Mouse (Mus musculus) hindbrain, embryonic 11.5 days (tissue): Measurements from ENCODE around the gene Itpk1. TPM values are rescaled to one million over a fixed set of nuclear protein-coding genes. Genes with fewer than 3 reads are reported as not detected.

Experiments
- ATAC-seq: fragments of 200-750 bp; cut with Nextera tagmentation; 2 replicates; pipeline ENCODE4 v1.8.0; 2017; ENCODE audit warnings: mild to moderate bottlenecking, moderate TSS enrichment, moderate library complexity; ENCODE audit not compliant: low FRiP score
- DNase-seq: peaks from one replicate; pipeline ENCODE4 v3.0.0-alpha.2; 2015; ENCODE audit warnings: low spot score
- H3K27ac ChIP-seq: fragments of 300-500 bp; sonication (generic); 2 replicates; pipeline ENCODE4 v1.5.1; 2014; ENCODE audit warnings: mild to moderate bottlenecking, low read depth, low read length
- H3K27me3 ChIP-seq: fragments of 300-500 bp; sonication (generic); 2 replicates; pipeline ENCODE4 v1.6.1; 2014; ENCODE audit warnings: mild to moderate bottlenecking, low read length, moderate library complexity, mixed read lengths; ENCODE audit not compliant: control insufficient read depth, insufficient read depth
- H3K36me3 ChIP-seq: fragments of 300-500 bp; sonication (generic); 2 replicates; pipeline ENCODE4 v1.6.1; 2014; ENCODE audit warnings: mild to moderate bottlenecking, low read length, moderate library complexity, mixed read lengths; ENCODE audit not compliant: control insufficient read depth, insufficient read depth
- H3K4me1 ChIP-seq: fragments of 300-500 bp; sonication (generic); replicated peaks from 2 replicates; pipeline ENCODE4 v1.6.1; 2014; ENCODE audit warnings: low read length, mixed read lengths; ENCODE audit not compliant: control insufficient read depth, insufficient read depth
- H3K4me2 ChIP-seq: fragments of 300-500 bp; sonication (generic); replicated peaks from 2 replicates; pipeline ENCODE4 v1.6.1; 2014; ENCODE audit warnings: mild to moderate bottlenecking, low read depth, low read length
- H3K4me3 ChIP-seq: fragments of 300-500 bp; sonication (generic); 2 replicates; pipeline ENCODE4 v1.5.1; 2014; ENCODE audit warnings: low read depth, low read length
- H3K9ac ChIP-seq: fragments of 300-500 bp; sonication (generic); 2 replicates; pipeline ENCODE4 v1.6.1; 2014; ENCODE audit warnings: low read depth, low read length
- H3K9me3 ChIP-seq: fragments of 300-500 bp; sonication (generic); 2 replicates; pipeline ENCODE4 v1.6.1; 2016; ENCODE audit warnings: low read length; ENCODE audit not compliant: control insufficient read depth
- WGBS: fragments of 180-500 bp; shearing (Covaris S2); extraction: QIAGEN DNeasy Blood & Tissue Kit; methylation state at CpG from one replicate; pipeline ENCODE4 v1.1.7; 2014; 5-methylcytosine and 5-hydroxymethylcytosine counted together
- polyA plus RNA-seq: library from polyadenylated mRNA; unstranded; fragments of >200 nt; fragmentation: Nextera tagmentation; extraction: Ambion mirVana; gene quantifications from 2 replicates; pipeline ENCODE4 v1.2.1, GENCODE M21; 2014

The Itpk1 gene
- 14.1 and 16.8 TPM in 2 replicates for polyA plus RNA-seq

GRCm38 (mm10) chr12:102704457-102705198 is at the start of gene Itpk1:
TSS of gene Itpk1 (minus strand) at chr12:102704930.
- ATAC-seq (peak; percentile 86), DNase-seq (peak; percentile 74)
- H3K4me2 ChIP-seq = peak within 1 kb of the TSS; percentile 84
- peak within 1 kb of the TSS; percentile 77 for H3K4me3 ChIP-seq
- peak within 1 kb of the TSS; percentile 80 for H3K9ac ChIP-seq
- no peaks in the 10 kb centered on the region for H3K36me3 ChIP-seq
- H3K27me3 ChIP-seq = no peaks in the 10 kb centered on the region
- no peaks in the 10 kb centered on the region for H3K9me3 ChIP-seq
- H3K27ac ChIP-seq = peak within 1 kb of the TSS; percentile 79
- under 1% methylated on average over 61 of the region's 105 CpGs for WGBS
- peaks cover 9% of the 10 kb centered on the region for H3K4me1 ChIP-seq

- DNase-seq (no peak), ATAC-seq (no peak)
- no peak overlapping the region for H3K27ac ChIP-seq
- no peaks in the 10 kb centered on the region for H3K36me3 ChIP-seq
- H3K4me3 ChIP-seq = no peak overlapping the region
- H3K27me3 ChIP-seq = no peaks in the 10 kb centered on the region
- no peaks in the 10 kb centered on the region for H3K9me3 ChIP-seq
- no peak overlapping the region for H3K4me2 ChIP-seq
- 0 out of 2 replicates have a peak, but pooled peaks cover 2% of the 10 kb centered on the region for H3K4me1 ChIP-seq
- H3K9ac ChIP-seq = no peak overlapping the region
- WGBS = 86% methylated on average over 3 of the region's 3 CpGs
These were observed 43.5 kb upstream of the Itpk1 start for GRCm38 (mm10) chr12:102748256-102748655.

GRCm38 (mm10) chr12:102744839-102745238 is 40.1 kb upstream of the Itpk1 start:
- ATAC-seq (no peak), DNase-seq (no peak)
- WGBS = 71% methylated on average over 6 of the region's 6 CpGs
- Histone ChIP-seq H3K27me3 (no peaks in the 10 kb centered on the region), H3K9me3 (no peaks in the 10 kb centered on the region), H3K27ac (no peak overlapping the region), H3K4me1 (peaks cover 6% of the 10 kb centered on the region; the same call in 1 of the 2 replicates), H3K4me2 (peak overlapping the region; percentile 80; the same call in 1 of the 2 replicates), H3K4me3 (0 out of 2 replicates have a peak overlapping the region, but pooled peaks have one; percentile 1), H3K36me3 (no peaks in the 10 kb centered on the region), H3K9ac (no peak overlapping the region)

DNA sequence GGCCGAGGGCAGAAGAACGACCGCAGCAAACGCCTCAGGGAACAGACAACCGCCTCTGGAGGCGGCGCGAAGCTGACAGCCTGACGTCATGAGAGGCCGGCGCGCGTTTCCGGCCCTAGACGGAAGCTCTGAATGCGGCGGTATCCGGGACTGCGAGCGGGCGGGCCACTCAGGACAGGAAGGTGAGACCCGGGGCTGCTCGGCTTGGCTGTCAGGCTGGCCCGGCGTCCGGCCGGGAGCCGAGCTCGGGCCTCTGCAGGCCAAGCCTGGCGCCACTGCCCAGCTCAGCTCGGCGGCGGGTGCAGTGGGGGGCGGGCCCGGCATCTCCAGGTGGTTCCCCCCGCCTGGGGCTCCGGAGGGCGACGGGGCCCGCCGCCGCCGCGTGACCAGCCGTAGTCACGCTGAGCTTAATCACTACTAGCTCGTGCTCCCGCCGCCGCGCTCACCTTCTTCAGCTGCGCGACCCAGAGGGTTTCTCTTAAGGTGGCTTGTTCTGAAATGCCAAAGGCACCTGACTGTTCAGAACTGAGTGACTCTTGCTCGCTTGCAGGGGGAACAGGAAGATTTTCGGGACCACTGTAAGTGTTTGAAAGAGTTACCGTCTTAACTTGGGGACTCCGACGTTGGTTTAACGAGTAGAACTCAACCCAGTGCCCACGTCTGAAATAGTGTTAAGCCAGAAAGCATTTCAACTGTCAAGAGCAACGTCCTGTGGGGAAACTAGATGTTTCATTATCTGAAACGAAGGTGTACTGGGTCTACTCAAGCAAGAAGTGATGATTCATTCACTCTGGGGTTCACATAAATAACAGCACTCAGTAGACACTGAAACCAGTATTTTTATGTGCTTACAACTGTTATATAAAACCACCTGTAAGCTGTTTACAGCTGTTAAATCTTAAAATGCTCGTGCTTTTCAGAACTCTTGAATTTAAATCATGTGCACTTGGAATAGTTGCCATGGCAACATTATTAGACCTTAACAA is 39.2 kb upstream of the Itpk1 start, which contains the start of the genes Moap1 and Tmem251:
TSS of gene Moap1 (minus strand) at position 73 of the 986 bp plus-strand sequence.
TSS of gene Tmem251 (plus strand) at position 174 of the 986 bp plus-strand sequence.
- WGBS = under 1% methylated on average over 56 of the region's 63 CpGs
- H3K9ac ChIP-seq = peak within 1 kb of the TSS; percentile 84
- H3K4me3 ChIP-seq = peak within 1 kb of the TSS; percentile 86
- H3K36me3 ChIP-seq = no peaks in the 10 kb centered on the region
- peak within 1 kb of the TSS; percentile 80 for H3K4me2 ChIP-seq
- peak within 1 kb of the TSS; percentile 89 for H3K27ac ChIP-seq
- peak; percentile 97 for ATAC-seq
- H3K4me1 ChIP-seq = peaks cover 6% of the 10 kb centered on the region; the same call in 1 of the 2 replicates
- H3K27me3 ChIP-seq = no peaks in the 10 kb centered on the region
- H3K9me3 ChIP-seq = no peaks in the 10 kb centered on the region
- peak; percentile 92 for DNase-seq

GRCm38 (mm10) chr12:102743036-102743588 is 38.4 kb upstream of the Itpk1 start:
- DNase-seq = no peak
- H3K36me3 ChIP-seq = no peaks in the 10 kb centered on the region
- peaks cover 6% of the 10 kb centered on the region; the same call in 1 of the 2 replicates for H3K4me1 ChIP-seq
- peak overlapping the region; percentile 86 for H3K4me3 ChIP-seq
- no peaks in the 10 kb centered on the region for H3K27me3 ChIP-seq
- H3K4me2 ChIP-seq = peak overlapping the region; percentile 80
- peak; percentile 49; the same call in 1 of the 2 replicates for ATAC-seq
- H3K9me3 ChIP-seq = no peaks in the 10 kb centered on the region
- H3K9ac ChIP-seq = peak overlapping the region; percentile 84
- WGBS = under 1% methylated on average over 32 of the region's 33 CpGs
- peak overlapping the region; percentile 89 for H3K27ac ChIP-seq

DNA sequence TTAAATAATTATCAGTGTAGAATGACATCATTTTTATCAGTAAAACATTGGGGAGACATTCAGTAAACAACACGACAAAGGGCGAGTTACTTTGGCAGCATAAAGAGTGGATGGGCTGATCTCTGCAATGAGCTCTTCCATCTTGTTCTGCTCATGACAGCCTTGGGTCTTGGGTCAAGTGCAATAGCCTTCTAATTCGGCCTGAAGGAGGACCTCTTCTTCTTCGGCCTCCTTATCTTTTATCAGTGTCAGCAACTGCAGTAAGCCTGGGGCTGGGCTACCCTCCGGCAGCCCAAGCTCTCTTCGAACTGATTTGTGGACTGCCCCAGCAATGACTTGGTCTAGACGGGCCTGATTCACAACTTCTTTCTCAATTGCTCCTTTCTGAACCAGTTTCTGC is 37.3 kb upstream of the Itpk1 start:
- no peak overlapping the region for H3K4me3 ChIP-seq
- H3K9me3 ChIP-seq = no peaks in the 10 kb centered on the region
- 92% methylated on average over 7 of the region's 7 CpGs for WGBS
- no peaks in the 10 kb centered on the region for H3K36me3 ChIP-seq
- H3K4me1 ChIP-seq = peaks cover 6% of the 10 kb centered on the region; the same call in 1 of the 2 replicates
- no peak overlapping the region for H3K27ac ChIP-seq
- ATAC-seq = no peak
- no peak overlapping the region for H3K9ac ChIP-seq
- no peaks in the 10 kb centered on the region for H3K27me3 ChIP-seq
- H3K4me2 ChIP-seq = no peak overlapping the region
- no peak for DNase-seq

GRCm38 (mm10) chr12:102740285-102740684 is 35.6 kb upstream of the Itpk1 start:
- Histone ChIP-seq H3K36me3 (no peaks in the 10 kb centered on the region), H3K9ac (no peak overlapping the region), H3K27me3 (no peaks in the 10 kb centered on the region), H3K27ac (no peak overlapping the region), H3K4me2 (no peak overlapping the region), H3K4me1 (peaks cover 6% of the 10 kb centered on the region; the same call in 1 of the 2 replicates), H3K9me3 (no peaks in the 10 kb centered on the region), H3K4me3 (no peak overlapping the region)
- DNase-seq = no peak
- 71% methylated on average over 3 of the region's 3 CpGs for WGBS
- ATAC-seq = no peak

DNA sequence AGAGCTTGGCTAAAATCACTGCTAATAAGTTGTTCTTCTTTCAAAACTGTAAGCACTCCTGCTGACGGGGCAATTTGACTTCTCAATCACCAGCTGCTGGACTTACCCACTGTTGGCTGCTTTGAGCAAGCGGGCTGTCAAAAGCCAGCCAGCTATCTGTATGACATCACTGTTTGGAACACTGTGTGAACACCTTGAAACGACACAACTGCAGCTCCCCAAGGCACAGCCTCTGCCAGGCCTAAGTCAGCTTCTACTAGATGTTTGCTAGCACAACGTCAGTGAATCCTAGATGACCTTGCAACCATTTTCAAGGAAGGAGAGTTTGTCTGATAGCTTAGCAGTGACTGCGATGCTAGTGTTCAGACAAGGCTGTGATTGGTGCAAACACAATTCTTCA is 34.4 kb upstream of the Itpk1 start:
- 83% methylated on average over 5 of the region's 5 CpGs for WGBS
- H3K4me1 ChIP-seq = peaks cover 4% of the 10 kb centered on the region; the same call in 1 of the 2 replicates

More for the DNA sequence above, 34.4 kb upstream of the Itpk1 start:
- no peaks in the 10 kb centered on the region for H3K27me3 ChIP-seq
- no peaks in the 10 kb centered on the region for H3K9me3 ChIP-seq
- H3K27ac ChIP-seq = no peak overlapping the region
- no peak overlapping the region for H3K4me2 ChIP-seq
- H3K36me3 ChIP-seq = no peaks in the 10 kb centered on the region
- no peak overlapping the region for H3K4me3 ChIP-seq
- H3K9ac ChIP-seq = no peak overlapping the region
- DNase-seq (no peak), ATAC-seq (no peak)
